Mouse (Mus musculus) heart, postnatal 36 days (tissue): Measurements from ENCODE around the gene Cavin3. TPM values are rescaled to one million over a fixed set of nuclear protein-coding genes. Genes with fewer than 3 reads are reported as not detected.

Experiments used
- DNase-seq, 2 experiments: peaks; one replicate each; pipeline ENCODE4 v3.0.0; 2021 to 2022
- intact Hi-C: fragments of 180-260 bp; cut with DNase I; formaldehyde crosslinking; loops from one replicate; pipeline ENCODE4 v1.15.1; 2025
- total RNA-seq, 2 experiments: library from RNA; stranded (reverse); gene quantifications; 2 replicates each; pipeline ENCODE4 v1.2.3; 2021

Cavin3 gene
- total RNA-seq: 10 to 100 TPM; 19.9 to 22.4 TPM

DNA sequence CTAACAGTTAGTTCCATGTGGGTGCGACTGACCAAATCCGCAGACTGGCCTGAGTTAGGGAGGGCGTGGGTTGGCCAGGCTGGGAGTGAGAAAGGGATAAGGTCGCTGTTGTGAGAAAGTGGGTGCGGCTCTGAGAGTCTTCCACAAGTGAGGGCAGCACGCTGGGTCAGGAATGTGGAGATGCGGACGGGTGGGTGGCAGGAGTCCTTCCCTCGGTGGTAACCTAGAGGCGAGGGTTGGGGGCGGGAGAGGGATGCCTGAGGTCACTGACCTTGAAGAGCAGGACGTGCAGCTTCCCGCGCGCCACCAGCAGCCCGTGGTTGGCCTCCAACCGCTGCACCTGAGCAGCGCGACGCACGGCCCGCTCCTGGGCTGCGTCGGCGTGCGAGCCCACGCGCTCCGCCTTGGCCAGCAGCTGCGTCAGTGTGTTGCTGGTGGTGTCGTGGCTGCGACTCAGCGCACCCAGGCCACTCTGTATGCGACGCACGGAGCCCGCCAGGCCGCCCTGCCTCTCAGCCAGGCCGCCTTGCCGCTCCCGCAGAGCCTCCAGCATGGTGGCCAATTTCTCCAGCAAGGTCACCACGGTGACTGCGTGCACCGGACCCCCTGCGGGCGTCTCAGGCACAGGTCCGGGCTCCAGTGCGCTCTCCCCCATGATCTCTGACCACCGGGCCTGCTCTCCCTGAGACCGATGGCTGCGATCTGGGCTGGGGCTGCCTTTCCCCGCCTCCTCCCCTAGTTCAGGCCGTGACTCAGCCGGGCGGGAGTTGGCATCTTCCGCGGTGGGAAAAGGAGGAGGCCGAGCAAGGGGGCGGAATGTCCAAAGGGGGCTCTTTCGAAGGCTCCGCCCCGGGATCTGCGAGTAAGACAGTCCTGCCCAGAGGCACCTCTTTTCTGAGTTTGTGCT lies at the start of gene Cavin3:
Cavin3 (minus strand) TSS at position 796 of the 907 bp plus-strand sequence.
- intact Hi-C loops: loop anchor here (2.0 to 5.0 kb wide), 4 partner anchors 33 to 331 kb away; partner anchors contain the start of genes Mrpl17 and Trim3

DNA sequence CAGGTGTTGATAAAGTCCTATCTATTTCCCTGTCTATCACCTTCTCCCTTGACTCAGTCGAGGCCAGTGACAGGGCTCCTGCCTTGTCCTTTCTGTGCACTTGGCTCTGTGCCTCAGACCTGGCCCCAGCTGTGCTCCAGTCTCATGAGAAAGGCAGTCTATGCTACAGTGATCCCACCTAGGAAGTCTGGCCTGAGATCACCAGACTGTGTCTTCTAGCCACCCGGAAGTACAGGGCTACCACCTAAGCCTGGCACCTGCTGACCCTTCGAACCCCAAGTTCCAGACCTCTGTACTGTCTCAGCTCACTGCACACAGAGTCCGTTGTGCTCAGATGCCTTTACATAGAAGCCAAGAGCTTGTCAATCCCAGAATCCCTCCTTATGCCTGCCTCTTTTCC lies 46.0 kb upstream of the Cavin3 start:
- DNase-seq: no peak
- intact Hi-C loops: no loop called here

More for the DNA sequence above, at the start of gene Cavin3:
- peak; percentile 84 to 89 for DNase-seq

DNA sequence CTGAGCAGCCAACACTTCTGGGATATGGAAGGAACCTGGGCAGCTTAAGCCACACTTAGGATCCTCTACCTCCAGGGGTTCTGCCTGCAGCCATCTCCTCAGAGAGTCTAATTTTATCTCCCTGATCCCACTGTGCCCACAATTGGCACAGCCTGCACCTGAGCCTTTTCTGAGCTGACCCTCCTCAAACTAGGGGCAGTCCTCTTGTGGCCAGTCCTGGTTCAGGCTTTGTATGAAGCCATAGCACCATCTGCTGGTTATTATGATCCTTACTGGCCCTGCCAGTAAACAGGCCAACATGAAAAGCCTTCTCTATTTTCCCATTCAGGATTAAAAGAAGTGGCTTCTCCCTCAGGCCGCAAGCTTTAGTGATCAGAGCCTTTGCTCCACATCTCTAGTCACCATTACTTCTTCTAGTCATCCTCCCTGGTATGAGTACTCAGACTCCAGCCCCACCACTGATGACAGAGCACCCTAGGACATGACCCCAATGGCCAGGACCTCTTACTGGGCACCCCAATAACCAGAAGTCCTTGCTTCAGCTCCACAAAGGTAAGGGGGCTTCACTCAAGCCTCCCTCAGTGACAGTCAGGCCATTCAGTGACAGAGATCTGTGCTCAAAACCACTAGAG lies 45.3 kb upstream of the Cavin3 start:
- intact Hi-C loops: no loop called here
- peak; percentile 20 to 27 for DNase-seq

DNA sequence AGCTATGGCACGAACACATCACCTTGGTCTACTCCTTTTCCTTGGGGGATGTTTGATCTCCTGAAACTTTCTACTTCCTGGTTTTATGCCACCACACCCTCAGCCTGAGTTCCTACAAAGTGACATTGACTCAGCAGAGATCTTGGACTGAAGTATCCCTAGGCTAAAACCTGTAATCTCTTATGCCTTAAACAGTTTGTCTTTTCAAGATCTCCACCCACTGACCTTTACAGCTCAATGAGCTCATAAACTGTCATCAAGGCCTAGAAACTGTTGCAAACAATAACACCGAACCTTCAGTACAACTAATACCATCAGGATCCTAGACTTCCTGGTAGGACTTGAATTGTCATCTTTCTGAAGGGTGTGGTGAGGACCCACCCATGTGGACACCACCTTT lies 42.1 kb upstream of the Cavin3 start:
- DNase-seq: no peak
- intact Hi-C loops: no loop called here

DNA sequence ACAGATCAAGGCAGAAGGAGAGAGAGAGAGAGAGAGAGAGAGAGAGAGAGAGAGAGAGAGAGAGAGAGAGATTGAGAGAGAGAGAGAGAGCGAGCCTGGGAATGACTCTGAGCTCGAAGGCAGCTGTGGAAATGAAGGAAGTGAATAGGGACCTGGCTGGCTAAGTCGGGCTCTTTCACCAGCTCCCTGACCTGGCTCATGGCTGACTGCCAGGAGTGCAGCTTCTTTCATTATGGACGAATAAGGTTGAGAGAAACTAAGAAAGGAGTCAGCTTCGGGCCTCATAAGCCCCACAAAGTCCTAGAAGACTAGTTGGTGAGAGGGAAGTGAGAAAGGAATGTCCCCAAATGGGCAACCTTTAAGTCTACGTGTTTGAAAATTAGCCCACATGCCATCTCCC lies 38.1 kb upstream of the Cavin3 start:
- DNase-seq: no peak
- intact Hi-C loops: no loop called here

DNA sequence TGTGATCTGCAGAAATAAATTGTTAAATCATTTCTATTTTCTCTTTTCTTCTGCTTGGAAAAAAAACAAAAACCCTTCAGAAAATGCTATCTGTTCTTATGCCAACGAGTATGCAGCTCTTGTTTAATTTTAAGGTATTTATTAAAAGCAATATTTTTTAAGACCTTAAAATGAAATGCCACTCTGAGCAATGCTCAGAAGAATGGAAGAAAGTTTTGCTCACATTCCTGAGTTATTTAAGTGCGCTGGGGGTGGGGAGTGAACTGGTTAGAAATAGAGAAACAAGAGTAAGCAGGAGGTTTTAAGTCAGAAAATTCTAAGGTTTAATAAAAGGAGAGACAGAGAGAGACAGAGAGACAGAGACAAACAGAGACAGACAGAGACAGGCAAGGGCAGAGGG lies 37.7 kb upstream of the Cavin3 start:
- intact Hi-C loops: no loop called here
- no peak for DNase-seq

DNA sequence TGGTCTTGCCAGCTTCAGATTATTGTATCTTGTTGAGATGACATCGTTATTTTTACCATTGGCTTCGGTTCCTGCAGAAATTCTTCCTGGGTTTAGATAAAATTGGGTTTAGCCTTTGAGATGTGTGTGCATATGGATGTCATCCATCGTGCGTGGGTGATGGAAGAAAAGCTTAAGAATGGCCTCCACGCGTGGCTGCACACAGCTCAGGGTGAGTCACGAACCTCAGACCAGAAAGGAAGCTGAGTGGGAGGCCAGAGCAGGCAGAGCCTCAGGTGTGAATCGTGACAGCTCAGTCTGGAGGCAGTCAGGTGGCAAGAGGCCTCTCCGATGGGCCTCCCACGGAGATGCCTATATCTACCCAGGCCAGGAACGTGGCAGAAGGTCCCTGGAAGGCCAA lies 37.2 kb upstream of the Cavin3 start:
- intact Hi-C loops: no loop called here
- DNase-seq: no peak

DNA sequence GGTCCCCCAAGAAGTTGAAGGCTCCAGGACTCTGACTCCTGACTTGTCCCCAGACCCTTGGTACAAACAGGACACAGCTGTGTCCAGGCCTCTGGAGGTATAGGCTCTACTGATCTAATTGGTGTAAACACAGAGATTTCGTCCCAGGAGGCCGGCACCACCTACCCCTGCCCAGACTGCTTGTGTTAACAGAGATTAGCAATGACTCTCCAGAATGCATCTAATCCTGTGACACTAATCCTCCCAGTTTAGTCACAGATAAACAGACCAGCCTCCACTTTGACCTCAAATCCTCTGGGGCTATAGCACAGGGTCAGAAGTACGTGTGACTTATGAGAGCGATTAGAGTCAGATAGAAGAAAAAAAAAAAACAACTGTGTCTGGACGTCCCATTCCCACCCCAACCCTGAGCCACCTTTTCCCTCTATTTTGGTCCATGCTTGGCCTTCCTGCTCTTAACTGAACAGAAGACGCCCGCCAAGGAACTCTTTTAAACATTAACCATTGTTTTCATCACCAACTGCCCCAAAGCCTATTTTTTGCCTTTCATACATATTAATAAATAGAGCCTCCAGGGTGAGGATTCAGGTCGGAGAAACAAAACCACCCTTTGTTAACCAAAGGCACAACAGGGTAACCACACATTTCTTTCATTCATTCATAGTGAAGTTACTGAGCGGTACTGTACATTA lies 34.7 kb upstream of the Cavin3 start:
- intact Hi-C loops: no loop called here
- no peak for DNase-seq

DNA sequence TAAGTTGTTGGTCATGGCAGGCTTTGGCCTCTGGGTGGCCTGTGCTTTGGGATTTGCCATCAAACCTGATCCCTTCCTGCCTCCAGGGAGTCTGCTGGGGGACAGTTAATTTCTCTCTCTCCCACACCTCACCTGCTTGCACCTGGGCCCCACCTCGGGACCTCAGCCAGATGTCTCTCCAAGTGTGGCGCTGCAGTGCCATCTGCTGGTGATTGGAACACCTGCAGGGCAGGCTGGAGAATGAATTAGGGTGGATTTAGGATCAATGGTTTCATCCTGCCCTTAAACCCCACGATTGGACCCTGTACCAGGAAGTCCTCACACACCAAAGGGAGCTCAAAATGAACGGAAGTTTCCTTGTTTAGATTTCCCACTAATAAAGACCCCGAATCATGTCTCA lies 33.1 kb upstream of the Cavin3 start:
- DNase-seq: peak; percentile 57 to 64
- intact Hi-C loops: loop anchor here (1.0 to 2.0 kb wide), 3 partner anchors 34 to 344 kb away; no protein-coding TSS in a partner anchor

DNA sequence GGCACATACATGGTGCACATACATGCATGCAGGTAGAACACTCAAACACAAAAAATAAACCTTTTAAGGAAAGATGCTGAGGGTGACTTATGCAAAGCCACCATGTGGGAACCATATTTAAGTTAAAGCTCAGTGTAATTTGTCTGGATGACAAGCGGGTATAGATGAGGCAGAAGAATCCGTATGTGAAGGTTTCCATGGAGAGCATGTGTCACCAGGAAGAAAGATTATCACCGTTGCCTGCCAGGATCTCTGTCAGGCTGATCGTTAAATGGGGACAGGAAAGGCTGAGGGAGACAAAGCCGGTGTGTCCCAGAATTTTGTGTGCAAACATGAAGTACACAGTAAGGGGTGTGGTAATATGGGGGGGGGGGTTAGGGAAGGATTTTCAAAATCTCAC lies 32.5 kb upstream of the Cavin3 start:
- no peak for DNase-seq
- intact Hi-C loops: loop anchor here (2.0 kb wide), 2 partner anchors 34 to 344 kb away; no protein-coding TSS in a partner anchor

DNA sequence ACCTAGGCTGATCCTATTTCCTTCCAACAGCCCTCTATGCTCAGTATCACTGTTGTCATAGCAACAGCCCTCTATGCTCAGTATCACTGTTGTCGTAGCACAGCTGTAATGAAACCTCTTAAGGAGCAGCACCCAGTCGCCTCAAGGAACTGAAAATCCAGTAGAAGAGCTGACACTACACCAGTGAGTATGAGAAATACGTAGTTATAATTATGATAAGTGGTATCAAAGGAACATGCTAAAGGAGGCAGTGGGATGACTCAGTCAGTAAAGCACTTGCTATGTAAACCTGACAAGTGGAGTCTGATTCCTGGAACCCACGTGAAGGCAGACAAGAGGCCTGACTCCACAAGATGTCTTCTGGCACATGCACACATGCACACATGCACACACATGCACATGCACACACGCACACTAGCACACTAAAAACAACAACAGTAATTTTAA lies 31.8 kb upstream of the Cavin3 start:
- intact Hi-C loops: loop anchor here (2.0 kb wide), 2 partner anchors 33 to 343 kb away; no protein-coding TSS in a partner anchor
- DNase-seq: no peak

DNA sequence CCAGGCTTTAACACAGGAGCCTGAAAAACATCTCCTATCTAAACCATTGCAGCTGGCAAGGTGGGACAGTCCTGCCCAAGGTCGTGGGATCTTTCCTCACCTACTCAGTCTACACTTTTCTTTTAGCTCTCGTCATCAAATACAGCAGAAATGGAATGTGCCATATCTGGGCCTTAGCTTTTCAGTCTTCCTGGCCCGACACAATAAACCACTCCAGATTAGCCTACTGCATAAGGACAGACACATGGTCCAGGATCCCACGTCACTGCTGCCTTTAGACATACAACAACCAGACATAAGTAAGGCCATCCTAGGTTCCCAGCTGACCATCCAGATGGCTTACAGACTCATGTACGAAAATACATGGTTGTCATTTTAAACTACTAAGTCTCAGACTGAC lies 28.0 kb upstream of the Cavin3 start:
- no peak for DNase-seq
- intact Hi-C loops: no loop called here

DNA sequence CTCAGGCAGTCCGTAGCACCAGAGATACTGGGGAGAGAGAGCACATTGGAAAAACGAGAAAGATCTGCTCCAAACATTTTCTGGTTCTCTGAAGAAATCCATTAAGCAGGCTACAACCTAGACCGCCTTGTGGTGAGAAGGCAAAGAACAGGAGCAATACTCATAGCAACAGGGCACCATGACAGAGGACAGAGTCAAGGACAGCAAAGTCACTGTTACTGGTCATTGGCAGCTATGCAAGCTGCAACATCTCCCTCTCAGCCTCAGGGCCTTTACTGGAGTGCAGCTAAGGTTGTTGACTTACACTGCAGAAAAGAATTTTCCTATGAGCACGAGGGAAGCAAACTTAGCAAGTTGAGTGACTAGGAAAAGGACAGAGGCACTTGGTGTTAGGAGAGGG lies 25.2 kb upstream of the Cavin3 start:
- intact Hi-C loops: no loop called here
- no peak for DNase-seq

DNA sequence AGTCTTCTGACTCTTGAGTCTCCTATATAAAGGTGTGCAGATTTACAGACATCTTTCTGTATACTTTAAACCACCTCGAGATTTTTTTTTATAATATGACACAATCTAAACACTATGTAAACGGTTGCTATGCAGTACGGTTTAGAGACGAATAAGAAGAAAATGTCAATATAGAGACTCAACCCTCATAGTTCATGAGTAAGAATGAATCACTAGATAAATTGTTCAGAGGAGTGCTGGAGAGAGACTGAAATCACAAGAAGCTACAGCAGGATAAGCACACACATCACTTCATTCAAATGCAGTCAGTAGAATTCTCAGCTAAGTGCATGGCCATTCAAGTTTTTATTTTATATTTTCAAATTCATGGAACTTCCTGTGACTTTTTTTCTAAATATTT lies 19.9 kb upstream of the Cavin3 start:
- intact Hi-C loops: no loop called here
- DNase-seq: no peak

DNA sequence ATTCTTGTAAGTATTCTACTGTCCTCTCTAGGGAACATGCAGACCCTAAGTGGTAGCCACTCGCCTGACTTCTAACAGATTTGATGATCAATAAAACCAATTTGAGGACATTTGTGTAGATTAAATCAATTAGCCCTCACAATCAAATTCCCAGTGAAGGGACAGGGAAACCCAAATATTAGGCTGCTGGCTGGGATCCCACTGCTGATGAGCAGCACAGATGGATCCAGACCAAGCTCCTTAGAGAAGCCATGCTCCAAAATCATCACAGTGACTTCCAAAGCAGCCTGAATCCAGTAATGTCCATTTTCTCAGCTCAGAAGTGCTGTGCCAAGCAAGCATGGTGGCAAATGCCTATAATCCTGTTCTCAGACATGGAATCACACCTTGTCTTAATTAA lies 17.6 kb upstream of the Cavin3 start:
- no peak for DNase-seq

DNA sequence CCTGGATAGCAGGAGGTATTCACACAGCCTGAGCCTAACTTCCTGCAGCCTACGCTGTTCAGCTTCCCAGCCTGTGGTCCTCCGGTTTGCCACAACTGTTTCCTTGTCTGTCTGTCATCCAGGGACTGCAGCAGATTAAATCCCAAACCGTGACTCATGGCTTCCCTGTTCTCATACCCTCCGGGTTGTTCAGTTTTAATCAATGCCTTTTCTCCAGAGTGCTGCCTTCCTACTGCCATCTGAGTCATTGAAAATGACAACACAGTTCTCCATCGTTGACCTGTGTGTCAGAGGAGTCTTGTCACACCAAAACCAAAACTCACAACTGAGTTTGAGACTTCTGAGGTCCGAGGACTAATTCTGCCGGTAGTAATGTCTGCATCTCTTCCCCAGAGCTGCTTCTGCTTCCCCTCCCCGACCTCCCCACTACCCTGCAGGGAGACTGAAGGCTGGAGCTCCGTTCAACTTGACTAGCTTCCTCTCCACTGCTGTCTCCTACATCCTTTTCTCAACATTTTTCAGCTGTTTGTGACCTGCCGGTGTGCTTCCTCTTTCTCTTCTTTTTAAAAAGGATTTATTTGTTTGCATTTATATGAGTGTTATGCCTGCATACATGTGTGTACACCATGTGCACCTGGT lies 16.9 kb upstream of the Cavin3 start:
- DNase-seq: no peak
- intact Hi-C loops: no loop called here

More for the DNA sequence above, 17.6 kb upstream of the Cavin3 start:
- intact Hi-C loops: no loop called here

DNA sequence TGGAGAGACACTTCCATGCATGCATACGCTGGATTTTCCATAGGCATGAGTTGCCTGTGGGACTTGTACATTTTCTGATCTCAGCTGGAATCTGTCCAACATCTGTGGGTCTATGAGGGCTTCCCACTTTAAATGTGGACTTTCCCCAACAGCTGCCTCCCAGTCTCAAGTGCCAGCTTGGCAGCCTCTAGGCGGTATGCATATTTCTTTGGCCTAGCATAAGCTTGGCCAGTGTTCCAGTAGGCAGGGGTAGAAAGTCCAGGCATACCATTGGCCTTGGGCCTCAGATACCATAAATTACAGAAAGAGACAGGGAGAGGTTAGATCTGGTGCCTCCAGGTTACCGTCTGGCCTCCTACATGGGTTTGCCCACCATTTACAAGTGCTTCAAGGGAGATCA lies 15.8 kb upstream of the Cavin3 start:
- DNase-seq: no peak

DNA sequence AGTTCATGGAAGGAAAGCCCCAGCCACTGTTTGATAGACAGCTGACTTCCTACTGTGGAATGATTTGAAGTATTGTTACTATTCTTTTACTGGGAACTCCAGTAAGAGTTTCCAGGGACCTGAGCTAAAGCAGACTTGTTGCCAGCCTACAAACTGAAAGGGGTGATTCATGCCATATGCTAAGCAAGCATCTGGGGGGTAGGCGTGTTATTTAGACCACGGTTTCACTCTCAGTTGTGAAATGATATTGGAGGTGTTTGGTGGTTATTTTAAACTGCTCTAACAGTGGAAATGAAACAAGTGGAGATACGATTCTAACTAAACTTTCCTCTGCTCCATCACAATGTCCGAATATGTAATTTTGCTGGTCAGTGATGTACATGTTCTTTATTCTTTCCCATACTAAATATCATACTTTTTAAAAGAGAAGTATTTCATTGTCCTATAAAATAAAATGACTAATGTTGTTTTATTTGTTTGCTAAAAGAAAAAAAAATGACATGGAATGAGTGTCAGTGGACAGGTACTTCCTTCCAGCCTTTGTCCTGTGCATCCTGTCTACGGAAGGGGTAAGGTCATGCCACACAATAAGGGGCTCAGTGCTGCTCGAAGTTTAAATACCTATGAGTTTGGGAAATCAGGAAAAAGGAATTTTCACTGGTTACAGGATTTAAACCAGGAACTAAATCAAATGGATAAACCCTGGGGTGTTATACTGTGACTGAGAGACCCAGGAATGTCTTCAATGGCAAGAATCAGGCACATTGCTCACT lies 5.2 kb upstream of the Cavin3 start:
- DNase-seq: no peak
- intact Hi-C loops: no loop called here

More for the DNA sequence above, 15.8 kb upstream of the Cavin3 start:
- intact Hi-C loops: no loop called here

DNA sequence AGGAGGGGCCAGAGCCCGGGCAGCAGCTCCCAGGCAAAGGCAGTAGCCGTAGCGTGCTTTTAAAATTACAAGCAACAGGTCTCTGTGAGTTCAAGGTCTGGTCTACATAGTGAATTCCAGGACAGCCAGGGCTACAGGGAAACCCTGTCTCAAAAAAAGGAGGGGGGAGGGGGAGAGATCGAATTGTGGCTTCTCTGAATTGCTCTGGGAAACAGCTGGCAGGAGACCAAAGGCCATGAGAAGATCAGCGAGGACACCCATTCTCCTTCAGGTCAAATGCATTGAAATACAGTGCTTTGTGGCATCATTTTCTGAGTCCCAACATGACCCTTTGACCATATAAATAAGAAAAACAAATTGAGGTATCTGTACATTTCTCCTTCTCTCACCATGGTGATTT lies 2.9 kb upstream of the Cavin3 start:
- no peak for DNase-seq
- intact Hi-C loops: no loop called here

DNA sequence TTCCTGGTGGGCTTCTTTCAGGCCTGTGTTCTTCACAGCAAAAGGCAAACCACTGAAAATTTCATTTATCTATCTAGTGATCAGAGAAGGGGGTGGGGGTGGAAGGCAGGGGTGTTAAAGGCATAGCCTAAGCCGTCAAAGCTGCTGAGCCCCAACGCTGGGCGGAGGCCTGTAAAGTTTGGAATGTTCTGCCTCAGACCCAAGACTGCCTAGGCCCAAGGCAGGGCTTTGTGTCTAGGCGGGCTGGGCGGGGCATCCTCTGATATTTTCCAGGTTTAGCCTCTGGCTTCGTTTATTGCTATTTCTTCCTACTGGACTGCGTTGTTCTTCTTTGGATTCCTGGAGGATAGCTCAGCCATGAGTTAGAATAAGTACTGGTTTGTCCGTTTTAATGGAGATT lies 326 bp upstream of the Cavin3 start:
- peak in 1 of 2 experiments; percentile 63 for DNase-seq
- intact Hi-C loops: loop anchor here (5.0 kb wide), 3 partner anchors 150 to 330 kb away; partner anchors contain the start of genes Mrpl17 and Trim3
